Mouse (Mus musculus): ENCODE data around the gene Slc5a6.

GRCm38 (mm10) chr5:31001560-31001959, 47.2 kb downstream of the Slc5a6 start:
- no peak for TF ChIP-seq MAFK (IDR thresholded peaks at IDR 0.05; ENCODE audit: insufficient read depth, low read depth, low read length)
- no peak for TF ChIP-seq ZC3H11A (IDR thresholded peaks at IDR 0.05; ENCODE audit: borderline replicate concordance, low read depth, low read length)
